Mouse (Mus musculus): Measurements from ENCODE around the gene Usp46.

GRCm38 (mm10) chr5:74097116-74097853 lies 29.1 kb upstream of the Usp46 start:
- no peak for TF ChIP-seq GATA1 (IDR thresholded peaks at IDR 0.05; ENCODE audit: low read length)
- no peak for TF ChIP-seq TAL1 (IDR thresholded peaks at IDR 0.05; ENCODE audit: low read length)

Measured in erythroblast, embryonic 14.5 days (primary cell).